Mouse (Mus musculus): ENCODE measurements around the gene Ube2j2.
A peak's percentile ranks its signal among the peaks of the same experiment; 100 is the strongest.

The Ube2j2 gene

DNA sequence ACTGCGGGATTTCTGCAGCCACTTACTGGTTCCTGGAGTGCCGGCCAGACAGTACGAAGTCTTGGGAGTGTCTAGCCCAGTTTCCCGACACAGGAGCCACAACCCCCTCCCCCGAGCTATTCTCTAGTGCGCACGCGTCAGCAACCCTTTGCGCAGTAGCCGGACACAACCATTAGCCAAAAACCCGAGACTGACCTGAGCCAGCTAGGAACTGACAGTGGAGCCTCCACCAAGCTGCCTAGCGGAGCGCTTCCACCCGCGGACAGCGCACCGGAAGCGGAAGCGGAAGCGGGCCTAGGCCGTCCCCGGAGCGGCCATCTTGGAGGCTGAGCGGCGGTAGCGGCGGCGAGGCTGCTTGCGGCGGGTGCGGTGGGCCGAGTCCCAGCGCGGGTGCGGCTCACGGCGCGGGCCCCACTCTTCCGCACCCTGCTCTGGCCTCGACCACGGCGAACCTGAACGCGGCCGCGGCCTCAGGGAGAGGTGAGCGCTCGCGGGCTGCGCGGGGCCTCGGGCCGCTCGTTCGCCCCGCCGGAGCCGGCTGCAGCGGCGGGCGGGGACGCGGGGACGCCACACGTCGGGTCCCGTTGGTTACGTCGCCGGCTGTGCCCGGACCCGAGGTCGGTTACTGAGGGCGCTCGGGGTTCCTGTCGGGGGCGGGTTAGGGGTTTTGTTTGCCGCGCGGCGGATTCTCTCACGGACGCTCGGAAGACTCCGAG is at the start of gene Ube2j2:
TSS of gene Ube2j2 (plus strand) at position 298 of the 716 bp plus-strand sequence.
- DNase-seq, result peak; percentile 97

DNA sequence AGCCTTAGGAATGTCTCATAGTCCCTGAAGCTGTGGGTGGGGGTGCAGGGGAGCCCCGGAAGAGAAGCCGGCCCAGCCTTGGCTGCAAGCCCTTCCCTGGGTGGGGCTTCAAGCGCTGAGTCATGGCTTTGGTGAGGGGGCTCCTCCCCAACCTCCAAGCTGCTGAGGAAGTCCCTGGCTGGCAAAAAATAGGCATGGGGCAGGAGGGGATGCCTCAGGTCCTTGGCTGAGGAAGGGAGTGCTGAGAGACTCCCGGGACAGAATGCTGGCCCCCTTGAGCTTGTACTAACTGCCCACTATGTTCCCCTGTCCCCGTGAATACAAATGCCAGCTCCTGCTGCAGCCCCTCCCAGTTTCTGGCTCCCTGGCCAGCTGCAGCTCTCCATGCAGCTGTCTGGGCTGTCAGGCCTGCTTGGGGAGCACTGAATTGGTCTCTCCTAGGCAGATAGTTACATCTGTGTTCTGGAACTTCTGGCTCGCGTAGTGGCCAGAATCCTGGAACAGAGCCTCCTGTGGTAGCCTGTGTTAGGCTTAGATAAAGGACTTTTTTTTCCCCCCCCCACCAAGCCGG is 49.2 kb upstream of the Ube2j2 start:
- peak; percentile 67 for DNase-seq

DNA sequence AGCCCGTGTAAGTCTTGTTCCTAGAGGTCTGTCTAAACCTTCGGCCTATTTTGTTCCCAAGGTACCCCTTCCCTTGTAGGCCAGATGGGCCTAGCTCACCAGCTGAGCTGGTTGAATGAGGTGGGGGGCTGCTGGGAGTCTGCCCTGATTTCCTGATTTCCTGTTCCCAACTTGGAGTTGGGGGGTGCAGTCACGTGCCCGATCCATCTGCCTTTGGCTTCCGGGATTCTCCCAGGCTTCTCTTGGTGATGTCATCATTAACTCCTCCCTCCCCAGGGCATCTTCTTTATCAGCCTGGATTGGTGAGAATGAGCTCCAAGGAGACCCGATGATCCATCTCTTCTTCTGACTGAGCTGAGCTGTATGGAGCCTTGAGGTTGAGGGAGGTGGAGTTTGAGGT is 48.4 kb upstream of the Ube2j2 start:
- peak; percentile 70 for DNase-seq

DNA sequence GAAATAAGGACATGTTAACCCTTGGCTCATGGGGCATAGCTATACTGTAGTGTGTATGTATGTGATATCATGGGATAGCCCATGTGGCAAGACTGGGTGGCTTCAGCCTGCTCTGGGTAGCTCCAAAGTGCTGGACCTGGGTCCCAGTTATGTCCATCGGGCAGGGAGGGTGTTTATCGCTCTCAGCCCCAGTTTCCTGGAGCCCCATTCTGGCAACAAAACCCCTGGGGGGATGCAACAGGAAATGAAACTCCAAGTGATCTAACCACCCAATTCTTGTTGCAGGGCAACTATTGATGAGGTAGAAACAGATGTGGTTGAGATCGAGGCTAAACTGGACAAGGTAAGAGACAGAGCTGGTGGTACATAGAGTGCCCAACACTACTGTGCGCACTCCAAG is 47.8 kb upstream of the Ube2j2 start:
- DNase-seq, result no peak

DNA sequence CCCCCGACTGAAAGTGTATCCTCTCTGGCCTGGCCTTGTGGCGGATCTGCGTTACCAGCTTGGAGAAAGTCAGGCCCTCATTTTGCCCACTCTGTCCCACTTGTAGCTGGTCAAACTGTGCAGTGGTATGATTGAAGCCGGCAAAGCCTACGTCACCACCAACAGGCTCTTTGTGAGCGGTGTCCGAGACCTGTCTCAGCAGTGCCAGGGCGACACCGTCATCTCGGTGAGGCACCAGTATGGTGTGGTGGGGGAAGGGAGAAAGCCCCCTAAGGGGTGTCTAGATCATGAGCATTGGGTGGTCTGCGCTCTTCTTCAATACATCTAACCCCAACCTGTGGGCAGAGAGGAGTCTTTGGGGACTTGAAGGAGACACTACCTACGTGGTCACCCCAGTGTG is 47.2 kb upstream of the Ube2j2 start:
- DNase-seq, result no peak

DNA sequence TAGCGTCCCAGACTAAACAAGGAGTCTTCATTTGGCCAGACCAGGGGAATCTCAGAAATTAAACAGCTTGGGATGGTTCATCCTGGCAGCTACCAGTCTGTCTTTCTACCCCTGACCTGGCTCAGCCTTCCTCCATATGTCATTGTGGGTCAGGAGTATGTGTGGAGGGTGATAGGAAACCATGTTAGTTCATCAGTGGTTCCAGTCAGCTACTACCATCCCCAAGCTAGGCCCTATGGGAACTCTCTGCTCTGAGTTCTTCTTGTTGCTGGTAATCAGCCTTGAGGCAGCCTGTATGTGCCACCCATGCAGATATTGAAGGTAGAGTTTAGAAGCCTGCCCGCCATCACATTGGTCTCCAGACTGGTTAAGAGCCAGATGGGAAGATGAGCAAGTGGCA is 45.3 kb upstream of the Ube2j2 start:
- no peak for DNase-seq

DNA sequence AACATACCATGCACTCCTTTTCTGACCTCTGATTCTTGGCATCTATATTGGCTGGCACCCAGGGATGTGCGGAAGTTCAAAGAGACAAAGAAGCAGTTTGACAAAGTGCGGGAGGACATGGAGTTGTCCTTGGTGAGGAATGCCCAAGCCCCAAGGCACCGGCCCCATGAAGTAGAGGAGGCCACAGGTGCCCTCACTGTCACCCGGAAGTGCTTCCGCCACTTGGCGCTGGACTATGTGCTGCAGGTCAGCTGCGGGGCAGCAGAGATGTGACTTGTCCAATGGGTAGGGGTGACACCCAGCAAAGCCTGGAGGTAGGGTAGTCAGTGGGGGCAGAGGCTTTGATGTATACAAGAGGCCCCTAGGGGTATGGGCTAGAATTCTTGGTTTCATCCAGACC is 44.3 kb upstream of the Ube2j2 start:
- peak; percentile 0 for DNase-seq

DNA sequence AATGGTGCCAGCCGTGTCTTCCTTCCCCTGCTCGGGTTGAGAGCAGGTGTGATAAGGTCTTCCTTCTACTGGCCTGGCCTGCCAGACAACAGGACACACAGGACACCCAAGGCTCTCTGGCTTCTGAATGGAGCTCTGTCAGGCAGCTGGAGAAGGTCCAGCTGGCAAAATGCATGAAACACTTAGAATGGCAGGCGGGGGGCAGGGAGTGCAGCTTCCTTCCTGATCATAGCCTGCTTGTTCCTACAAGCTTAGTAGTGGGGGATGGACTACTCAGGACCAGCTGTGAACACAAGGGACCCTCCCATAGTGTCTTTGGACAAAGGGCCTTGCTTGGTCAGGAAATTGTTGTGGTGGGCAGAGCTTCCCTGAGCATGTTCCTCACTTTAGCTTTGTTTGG is 42.4 kb upstream of the Ube2j2 start:
- peak; percentile 18 for DNase-seq

DNA sequence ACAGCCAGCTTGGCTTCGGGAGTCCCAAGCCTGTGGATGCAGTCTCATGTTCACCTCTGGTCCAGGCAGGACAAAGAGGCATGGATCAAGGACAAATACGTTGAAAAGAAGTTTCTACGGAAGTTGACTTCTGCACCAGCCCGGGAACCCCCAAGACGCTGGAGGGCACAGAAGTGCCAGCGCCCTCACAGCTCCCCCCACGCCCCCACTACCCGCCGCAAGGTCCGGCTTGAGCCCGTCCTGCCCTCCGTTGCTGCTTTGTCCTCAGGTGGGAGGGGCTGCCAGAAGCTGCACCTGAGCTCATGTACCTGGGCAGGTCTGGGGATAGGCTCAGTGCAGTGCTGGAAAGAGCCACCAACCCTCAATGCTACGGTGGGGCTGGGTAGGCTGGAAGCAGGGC is 40.4 kb upstream of the Ube2j2 start:
- DNase-seq, result no peak

DNA sequence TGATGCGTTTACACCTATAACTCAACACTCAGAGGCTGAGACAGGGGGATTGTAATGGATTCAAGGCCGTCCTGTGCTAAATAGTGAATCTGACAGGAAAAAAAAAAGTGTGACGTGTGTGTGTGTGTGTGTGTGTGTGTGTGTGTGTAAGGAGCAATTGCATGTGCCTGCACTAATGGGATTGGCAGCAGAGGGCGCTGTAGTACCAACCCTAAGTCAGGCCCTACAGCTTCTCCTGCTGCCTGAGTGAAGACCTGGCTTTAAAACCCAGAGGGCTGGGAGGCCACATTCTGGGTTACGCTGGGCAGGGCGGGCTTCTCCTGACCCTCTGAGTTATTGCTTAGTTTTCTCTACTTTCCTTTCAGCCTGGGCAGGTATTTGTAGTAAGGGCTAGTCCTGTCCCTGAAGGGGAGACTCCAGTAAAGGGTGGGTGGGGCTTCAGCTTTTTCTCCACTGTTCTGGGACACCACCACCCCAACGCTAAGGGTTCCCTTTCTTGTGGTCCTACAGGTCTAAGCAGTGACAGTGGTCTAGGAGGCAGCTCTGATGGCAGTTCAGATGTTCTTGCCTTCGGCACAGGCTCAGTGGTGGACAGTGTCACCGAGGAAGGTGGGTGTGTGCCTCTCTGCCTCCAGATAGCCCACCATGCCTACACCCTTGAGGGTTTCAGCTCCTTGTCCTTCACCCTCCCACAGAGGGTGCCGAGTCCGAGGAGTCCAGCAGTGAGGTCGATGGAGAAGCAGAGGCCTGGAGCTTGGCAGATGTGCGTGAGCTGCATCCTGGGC is 39.1 kb upstream of the Ube2j2 start:
- peak; percentile 31 for DNase-seq

DNA sequence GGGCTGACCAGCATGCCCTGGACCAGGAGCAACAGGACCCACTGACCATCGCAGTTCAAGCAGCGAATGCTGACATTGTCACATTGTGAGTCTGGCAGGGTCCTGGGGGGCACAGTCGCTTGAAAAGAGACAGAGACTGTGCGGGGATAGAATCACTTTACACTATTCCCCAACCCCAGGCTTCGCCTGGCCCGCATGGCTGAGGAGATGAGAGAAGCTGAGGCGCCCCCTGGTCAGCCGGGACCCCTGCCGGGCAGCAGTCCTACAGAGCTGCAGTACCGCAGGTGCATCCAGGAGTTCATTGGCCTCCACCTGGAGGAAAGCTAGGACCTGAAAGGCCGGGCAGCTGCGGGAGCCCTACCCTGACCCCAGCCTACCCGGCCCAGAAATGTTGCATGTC is 38.0 kb upstream of the Ube2j2 start:
- DNase-seq, result no peak

DNA sequence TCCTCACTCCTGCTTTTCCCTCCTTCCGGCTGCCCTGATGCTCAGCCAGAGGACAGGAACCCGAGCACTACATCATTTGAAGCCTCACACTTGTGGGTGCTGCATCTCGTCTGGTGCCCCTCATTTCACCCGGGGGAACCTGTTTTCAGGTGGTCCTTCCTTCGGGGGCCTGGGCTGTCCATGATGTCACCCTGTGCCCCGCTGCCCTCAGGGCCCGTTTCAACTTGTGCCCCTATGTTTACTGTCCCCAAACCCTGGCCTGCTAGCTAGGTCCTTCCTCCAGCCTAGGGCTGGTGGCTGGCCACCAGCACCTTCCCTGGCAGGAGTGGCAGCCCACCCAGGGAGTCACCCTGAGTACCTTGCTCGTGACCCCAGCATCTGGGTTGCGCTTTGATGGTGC is 37.5 kb upstream of the Ube2j2 start:
- no peak for DNase-seq

DNA sequence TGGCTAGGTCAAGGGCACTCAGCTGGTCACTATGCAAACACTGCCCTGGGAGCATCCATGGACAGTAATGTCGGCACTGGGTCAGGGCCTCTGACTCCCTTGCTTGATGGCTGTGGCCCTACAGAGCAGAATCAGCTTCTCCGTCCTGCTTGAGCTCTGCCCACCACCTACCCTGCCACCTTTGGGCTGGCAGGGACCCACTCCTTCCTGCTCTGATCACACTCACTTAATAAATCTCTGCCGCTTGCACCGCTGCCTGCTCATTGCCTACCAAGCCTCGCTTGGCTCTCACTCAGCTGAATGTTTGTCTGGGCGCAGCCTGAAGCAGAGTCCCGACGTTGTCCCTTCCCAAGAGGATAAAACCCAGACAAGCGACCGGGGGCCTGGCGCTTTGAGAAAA is 36.6 kb upstream of the Ube2j2 start:
- no peak for DNase-seq

DNA sequence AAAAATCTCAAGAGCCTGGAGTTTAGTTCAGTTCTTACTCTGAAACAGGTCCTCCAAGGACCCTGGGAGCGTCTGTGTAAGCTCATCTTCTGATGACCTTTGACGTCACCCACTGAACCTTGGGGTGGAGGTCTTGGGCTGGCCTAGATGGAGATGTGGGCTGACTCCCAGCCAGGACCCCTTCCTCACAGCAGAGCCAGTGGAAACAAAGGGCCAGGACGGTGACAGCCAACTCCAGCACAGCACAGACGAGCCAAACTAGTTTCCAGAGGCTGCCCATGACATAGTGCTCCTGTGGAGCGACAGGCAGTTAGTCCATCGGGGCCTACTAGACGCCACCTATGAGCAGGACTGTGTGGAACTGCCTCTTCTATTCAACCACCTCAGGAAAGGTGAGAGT is 35.4 kb upstream of the Ube2j2 start:
- DNase-seq, result no peak

DNA sequence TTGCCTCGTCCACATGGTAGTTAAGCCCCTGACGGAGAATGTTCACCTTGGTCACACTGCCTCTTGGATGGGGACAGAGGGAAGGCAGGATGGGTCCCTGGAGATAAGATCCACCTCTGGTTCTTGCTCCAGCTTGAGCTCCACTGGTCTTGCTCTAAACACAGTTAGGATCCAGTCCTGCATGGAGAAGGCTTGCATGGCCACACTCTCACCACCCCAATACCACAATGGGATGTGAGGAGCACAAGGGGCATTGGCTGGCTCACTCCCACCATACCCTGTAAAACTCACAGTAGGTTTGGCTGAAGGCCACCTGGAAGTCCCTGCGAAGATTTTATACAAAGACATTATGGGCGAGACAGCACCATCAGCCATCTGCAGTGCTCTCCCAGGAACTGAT is 34.9 kb upstream of the Ube2j2 start:
- no peak for DNase-seq

DNA sequence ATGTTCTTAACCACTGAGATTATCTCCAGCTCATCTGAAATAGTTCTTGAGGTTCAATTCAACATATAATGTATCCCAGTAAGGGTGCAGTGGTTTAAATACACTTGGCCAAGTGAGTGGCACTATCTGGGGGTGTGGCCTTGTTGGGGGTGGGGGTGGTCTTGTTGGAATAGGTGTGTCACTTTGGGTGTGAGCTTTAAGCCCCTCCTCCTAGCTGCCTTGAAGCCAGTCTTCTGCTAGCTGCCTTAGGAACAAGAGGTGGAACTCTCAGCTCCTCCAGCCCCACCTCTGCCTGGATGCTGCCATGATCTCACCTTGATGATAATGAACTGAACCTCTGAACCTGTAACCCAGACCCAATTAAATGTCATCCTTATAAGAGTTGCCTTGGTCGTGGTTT is 11.6 kb upstream of the Ube2j2 start:
- DNase-seq, result no peak

DNA sequence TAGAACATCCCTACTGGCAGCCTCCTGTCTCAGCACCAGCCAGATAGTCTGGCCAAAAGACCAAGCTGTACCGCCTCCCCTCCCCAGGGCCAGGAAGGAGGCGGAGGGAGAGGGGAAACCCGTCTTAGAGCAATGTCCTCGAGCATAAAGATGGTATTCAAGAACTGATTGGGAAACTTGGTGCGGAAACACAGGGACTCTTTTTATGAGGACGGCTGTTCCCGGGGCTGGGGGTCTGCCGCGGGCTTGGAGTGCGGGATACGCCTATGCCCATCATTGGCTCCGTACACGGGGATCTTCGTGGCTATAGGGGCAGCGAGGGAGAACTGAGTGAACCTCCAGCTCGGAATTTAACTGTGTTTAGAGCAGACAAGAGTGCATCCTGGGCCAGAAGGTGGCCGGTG is 580 bp upstream of the Ube2j2 start:
- peak; percentile 32 for DNase-seq

DNA sequence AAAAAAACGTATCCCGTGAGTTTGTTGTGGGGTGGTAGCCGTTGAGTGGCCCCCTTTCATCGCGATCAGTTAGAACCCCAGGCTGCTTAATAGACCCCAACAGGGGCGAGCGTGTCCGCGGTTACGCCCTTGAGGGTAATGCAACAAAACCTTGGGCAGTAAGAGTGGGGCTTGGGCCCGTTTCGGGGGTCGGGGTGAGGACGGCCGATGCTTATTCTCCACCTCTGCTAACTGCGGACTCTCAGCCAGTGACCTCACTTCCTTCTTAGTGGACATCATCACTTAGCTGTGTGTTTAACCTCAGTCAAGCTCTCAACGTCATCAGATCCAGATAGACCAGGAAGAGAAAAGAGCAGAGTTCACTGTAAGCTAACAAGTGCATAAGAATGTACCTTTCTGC is 640 bp downstream of the Ube2j2 start:
- DNase-seq, result peak; percentile 36

DNA sequence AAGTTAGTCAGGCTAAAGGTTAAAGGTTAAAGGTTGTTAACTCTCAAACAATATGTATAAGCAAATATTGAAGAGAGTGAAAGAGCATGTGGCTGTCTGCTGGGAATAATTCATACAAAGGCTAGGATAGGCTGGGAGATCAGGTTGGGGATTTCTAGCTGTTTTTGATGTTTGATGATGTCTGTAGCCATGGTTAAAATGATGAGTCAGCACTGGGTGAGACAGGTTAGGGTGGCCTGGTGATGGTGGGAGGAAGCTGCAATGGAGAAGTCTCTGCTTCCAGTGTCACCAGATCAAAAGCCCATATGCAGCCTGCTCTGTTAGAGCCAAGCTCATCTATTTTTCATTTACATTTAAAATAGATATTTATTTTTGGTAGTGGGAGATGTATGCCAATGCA is 3.5 kb downstream of the Ube2j2 start:
- no peak for DNase-seq

DNA sequence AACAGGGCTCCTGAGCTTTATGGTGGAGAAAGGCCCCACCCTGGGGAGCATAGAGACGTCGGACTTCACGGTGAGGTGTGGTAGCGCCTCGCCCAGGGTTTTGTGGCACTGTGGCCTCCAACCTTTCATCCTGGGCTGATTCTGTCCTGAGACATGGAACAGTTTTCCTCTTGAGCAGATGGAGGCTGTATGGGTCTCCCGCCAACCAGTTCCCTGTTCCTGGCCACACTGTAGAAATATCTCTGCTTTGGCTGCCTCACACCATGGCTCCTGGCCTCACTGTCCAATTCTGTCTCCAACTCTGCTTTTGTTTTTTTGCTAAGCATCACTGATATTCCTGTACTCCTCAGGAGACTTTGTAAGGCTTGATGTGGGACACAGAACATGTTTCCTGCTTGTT is 11.9 kb downstream of the Ube2j2 start:
- no peak for DNase-seq

DNA sequence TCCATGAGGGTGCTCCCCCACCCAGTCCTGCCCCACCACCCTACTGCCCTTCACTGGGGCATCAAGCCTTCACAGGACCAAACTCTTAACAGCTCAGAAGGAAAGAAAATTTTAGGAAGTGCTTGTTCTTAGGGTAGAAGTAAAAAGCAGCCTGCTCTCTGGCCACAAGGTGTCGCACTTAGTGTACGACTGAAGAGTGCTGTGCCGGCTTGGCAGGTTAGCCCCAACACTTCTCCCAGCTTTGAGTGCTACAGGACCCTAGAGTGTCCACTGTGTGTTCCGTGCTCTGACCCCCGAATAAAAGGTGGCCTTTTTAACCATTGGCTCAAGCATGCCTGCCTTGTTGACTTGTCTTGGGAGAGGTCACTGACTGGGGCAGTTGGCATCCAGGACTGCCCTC is 15.6 kb downstream of the Ube2j2 start:
- DNase-seq, result peak; percentile 82

DNA sequence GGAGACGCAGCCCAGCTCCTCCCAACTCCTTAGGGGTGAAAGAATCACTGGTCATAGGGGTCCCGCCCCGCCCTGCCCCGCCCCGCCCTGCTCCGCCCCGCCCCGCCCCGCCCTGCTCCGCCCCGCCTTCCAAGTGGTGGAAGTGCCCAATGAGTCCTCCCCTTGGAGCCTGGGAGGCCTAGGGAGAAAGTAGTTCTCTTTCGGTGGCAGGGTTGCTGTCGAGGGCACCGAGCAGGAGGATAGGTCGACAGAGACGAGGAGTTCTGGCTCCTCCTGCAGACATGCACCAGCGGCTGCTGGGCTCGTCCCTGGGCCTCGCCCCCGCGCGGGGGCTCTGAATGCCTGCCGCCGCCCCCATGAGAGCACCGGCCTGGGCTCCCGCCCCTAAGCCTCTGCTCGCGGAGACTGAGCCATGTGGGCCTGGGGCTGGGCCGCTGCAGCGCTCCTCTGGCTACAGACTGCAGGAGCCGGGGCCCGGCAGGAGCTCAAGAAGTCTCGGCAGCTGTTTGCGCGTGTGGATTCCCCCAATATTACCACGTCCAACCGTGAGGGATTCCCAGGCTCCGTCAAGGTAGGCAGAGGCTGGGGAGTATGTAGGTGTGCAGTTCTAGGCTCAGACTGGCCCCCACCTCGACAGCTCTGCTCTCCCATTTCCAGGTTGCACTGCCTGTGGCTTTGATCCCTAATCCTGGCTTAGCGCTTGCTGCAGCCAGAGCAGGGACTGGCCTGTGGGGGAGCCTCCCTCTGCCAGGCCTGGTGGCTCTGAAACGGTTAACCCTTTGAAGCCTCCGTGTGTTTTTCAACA is 18.7 kb downstream of the Ube2j2 start, which contains the start of gene C1qtnf12:
TSS of gene C1qtnf12 (plus strand) at position 152 of the 805 bp plus-strand sequence.
- peak; percentile 76 for DNase-seq

DNA sequence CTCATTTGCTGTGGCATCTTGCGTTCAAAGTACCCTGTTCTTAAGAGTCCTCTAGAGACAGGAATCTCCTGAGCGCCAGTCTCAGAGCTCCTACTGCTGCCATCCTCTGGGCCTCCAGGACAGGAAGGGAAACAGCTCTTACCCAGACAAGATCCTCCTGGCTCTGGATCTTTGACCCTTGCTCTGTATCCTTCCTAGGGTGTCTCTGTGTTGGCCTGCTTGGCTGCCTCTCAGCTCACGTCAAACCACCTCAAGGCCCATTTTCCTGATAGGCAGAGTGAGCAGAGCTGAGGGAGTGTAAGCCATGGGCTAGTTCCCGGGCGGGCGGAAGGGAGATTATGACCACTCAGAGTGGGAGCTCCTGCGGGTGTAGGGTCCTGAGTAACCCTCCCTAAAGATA is 19.5 kb downstream of the Ube2j2 start:
- peak; percentile 75 for DNase-seq
